Mouse (Mus musculus) ES-E14 (cell line): ENCODE data around the gene Gm28539.

Source experiments
- CHD2 ChIP-seq: IDR thresholded peaks from 2 replicates; pipeline ENCODE4 v1.6.1; 2014; ENCODE audit warnings: mild to moderate bottlenecking, low read depth, low read length, inconsistent platforms
- HCFC1 ChIP-seq: IDR thresholded peaks from 2 replicates; pipeline ENCODE4 v1.6.1; 2012; ENCODE audit warnings: low read length, inconsistent platforms, borderline replicate concordance; ENCODE audit not compliant: insufficient read depth
- MAFK ChIP-seq: IDR thresholded peaks from 2 replicates; pipeline ENCODE4 v1.6.1; 2014; ENCODE audit warnings: mild to moderate bottlenecking, low read depth, low read length, inconsistent platforms; ENCODE audit not compliant: insufficient read depth
- ZC3H11A ChIP-seq: IDR thresholded peaks from 2 replicates; pipeline ENCODE4 v1.6.1; 2012; ENCODE audit warnings: low read depth, mild to moderate bottlenecking, inconsistent platforms, low read length, borderline replicate concordance
- ZNF384 ChIP-seq: IDR thresholded peaks from 2 replicates; pipeline ENCODE4 v1.6.1; 2012; ENCODE audit warnings: low read depth, low read length, inconsistent platforms

- TF ChIP-seq HCFC1 (no peak), CHD2 (no peak), ZC3H11A (no peak), ZNF384 (no peak), MAFK (no peak)
These were observed 79.7 kb downstream of the Gm28539 start for GRCm38 (mm10) chr16:18916064-18916463.
